Mouse (Mus musculus): ENCODE measurements around the gene Gm14137.

Gene Gm14137

DNA sequence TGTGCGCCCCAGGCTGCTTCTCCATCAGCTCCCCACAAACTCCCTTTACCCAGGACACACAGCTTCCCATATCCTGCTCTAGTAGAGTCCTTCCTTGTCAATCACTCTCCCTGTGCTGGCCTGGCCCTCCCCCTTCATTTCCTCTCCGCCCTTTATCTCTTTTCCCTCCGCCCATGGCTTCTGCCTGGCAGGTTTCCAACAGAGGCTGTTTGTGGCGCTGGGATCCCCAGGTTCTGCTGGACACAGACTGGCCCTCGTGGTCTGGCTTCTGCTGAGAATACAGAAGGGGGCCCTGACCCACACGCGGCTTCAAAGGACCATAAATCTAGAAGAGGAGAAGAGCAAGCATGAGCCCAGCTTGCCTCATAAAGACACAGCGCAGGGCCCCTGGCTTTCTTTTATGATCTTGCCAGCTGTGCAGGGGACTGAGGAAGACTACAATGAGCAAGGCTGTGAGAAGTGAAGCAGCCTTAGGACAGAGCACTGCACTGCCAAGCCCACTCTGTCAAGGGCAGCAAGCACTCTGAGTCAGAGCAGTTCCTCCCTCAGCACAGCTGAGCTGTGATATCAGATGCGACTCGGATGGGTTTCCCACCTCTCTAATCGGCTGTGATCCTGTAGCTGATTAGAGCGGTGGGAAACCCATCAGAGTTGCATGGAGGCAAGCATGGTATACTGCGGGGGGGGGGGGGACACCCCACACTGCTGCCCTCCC, 1.3 kb upstream of the Gm14137 start:
- no peak for DNase-seq (ENCODE audit: low spot score)

- DNase-seq (ENCODE audit: low spot score): no peak
Measured at GRCm38 (mm10) chr2:119174866-119175265, 557 bp downstream of the Gm14137 start.

- DNase-seq (ENCODE audit: low spot score): no peak
Measured at GRCm38 (mm10) chr2:119175614-119176013, 1.3 kb downstream of the Gm14137 start.

- no peak for DNase-seq (ENCODE audit: low spot score)
Measured at GRCm38 (mm10) chr2:119176761-119177160, 2.5 kb downstream of the Gm14137 start.

DNA sequence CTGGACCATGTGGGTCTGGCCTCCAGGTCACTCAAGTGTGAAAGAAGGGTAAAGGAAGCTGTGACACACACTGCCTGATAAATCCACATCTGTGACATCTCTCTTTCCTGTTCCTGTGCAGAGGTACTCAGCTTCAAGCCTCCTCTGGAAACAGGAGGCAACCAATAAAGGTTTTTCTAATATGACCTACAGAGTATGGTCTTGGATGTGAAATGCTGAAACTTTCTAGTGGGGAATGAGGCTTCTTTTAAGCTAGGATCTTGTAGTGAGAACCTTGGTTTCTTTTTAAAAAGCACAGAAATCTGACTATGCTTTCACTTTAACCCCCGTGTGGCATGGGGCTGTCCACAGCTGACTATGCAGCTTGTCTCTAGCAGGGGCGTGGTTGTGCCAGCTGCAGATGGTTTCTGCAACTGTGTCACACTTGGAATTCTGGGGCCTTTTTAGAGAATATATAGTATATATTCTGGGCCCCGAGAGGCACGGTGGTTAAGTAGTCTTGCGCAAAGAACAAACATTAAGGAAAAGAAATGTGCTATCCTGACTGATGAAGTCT, 3.2 kb downstream of the Gm14137 start:
- DNase-seq (ENCODE audit: low spot score): no peak

DNA sequence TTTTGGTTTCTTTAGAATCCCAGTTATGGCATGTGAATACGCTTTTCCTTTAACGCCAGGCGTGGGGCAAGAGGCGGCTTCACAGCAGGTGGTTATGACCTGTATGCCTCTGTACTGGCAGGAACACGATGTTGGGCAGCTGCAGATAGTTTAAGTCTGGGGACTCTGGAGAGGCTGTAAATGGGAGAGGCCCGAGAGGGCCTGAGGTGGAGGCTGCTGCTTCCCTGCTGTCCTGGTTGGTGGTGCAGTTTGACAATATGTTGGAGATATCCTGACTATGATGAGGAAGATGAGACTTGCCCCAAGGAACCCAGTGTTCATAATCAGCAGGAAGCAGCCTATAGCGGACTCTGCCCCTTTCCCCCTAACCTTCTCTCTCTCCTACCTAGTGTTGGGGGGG, 8.6 kb downstream of the Gm14137 start:
- DNase-seq (ENCODE audit: low spot score): no peak

GRCm38 (mm10) chr2:119189029-119189710, 14.9 kb downstream of the Gm14137 start:
- peak; percentile 87 for DNase-seq (ENCODE audit: low spot score)

DNA sequence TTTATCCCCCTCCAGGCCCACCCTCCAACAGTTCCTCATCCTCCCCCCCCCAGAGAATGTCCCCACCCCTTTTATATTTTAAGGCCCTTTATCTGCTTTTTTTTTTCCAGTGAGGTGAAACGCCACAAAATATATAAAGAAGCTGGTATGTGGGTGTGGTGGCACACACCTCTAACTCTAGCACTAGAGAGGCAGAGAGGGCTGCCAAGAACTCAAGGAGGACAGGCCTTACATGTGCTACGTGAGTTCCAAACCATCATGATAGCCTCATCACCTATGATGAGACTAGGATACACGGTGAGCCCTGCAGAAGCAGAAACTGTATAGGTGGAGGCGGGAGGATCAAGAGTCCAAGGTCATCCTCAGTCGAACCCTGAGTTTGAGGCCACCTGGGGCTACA, 16.7 kb downstream of the Gm14137 start:
- no peak for DNase-seq (ENCODE audit: low spot score)

GRCm38 (mm10) chr2:119194140-119194539, 19.8 kb downstream of the Gm14137 start:
- DNase-seq (ENCODE audit: low spot score): no peak

- no peak for DNase-seq (ENCODE audit: low spot score)
Measured at GRCm38 (mm10) chr2:119196316-119197108, 22.2 kb downstream of the Gm14137 start.

GRCm38 (mm10) chr2:119197493-119197892, 23.2 kb downstream of the Gm14137 start:
- no peak for DNase-seq (ENCODE audit: low spot score)

- DNase-seq (ENCODE audit: low spot score): no peak
Measured at GRCm38 (mm10) chr2:119198049-119198448, 23.7 kb downstream of the Gm14137 start.

DNA sequence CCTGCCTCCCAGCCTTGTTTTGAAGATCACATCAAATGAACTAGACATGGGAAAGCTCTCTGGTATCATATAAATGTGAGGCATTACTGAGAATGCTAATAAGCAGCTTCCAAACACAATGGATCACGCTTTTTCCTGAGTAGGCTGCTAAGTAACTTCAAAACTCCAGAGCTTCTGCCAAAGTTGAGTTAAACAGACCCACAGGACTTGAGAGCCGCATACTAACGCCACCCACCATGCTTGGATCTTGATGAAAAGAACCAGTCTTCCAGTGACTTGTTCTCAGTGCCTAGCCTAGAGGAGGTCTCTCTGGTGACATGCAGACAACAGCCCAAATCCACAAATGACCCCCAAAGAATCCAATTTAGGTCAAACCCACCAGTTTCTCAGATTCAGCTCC, 24.6 kb downstream of the Gm14137 start:
- DNase-seq (ENCODE audit: low spot score): no peak

DNA sequence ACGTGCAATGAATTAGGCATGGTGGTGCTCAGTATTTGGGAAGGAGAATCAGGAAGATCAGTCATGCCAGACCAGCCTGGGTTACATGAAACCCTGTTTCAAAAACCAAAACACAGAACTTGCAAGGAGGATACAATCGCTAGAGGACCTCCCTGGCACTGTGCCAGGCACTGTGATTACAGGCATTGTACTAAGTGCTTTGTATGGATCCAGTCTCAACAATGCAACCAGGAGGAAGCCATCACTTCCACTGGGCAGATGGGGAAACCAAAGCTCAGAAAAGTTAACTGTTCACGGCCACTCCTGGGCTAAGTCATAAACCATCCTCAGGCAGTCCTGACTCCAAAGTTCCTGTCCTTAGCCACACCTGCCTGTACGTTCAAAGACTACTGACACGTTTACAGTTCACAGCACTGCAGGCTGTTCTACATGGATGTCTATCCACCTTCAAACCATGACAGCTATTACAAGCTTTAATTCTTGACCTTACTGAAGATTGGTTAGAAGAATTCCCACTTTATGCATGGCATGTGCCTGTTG, 28.7 kb downstream of the Gm14137 start:
- DNase-seq (ENCODE audit: low spot score): no peak

DNA sequence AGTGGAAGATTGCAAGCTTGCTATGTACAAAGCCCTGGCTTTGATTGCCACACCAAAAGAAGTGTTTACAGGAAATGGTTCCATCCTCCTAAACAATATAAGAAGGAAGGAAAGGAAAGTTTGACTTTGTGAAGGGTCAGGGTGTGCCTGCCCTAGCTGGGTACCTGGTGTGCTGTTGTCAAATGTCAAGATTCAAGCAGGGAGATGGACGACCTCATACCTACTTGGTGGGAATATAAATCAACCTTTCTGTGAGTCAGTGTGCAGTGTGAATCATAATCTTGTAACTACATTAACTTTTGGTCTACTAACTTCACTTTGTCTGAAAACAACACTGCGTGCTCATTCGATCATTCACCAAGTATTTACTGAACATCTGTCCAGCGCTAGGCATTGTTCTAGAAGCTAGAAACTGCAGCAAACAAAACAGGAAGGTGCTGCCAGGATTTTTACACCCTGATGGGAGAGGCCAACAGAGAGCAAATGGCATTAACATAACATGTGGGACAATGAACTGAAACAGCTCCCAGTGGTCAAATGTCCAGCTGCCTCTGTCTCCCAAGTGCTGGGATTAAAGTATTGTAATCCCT, 29.7 kb downstream of the Gm14137 start:
- no peak for DNase-seq (ENCODE audit: low spot score)

DNA sequence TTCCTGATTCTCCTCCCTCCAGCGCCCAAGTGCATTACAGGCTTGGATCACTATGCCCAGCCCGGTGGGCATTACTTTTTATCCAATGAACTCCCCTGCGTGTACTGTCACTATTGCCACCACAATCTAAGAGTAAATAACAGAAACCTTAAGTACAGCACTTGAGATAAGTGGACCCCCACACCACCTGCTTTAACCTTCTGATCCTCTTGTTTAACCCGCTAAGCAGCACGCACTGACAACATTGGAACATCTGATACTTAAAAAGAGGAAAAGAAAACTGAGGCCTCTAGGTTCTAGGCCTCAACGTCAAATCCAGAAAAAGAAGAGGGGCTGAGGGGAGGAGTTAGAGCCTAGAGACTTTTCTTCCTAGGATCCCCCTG, 33.6 kb downstream of the Gm14137 start:
- no peak for DNase-seq (ENCODE audit: low spot score)

- peak; percentile 75 for DNase-seq (ENCODE audit: low spot score)
Measured at GRCm38 (mm10) chr2:119208344-119209175, 34.3 kb downstream of the Gm14137 start, which contains the start of the genes Zfyve19 and Dnajc17. Zfyve19 (plus strand) TSS chr2:119208617. Dnajc17 (minus strand) TSS chr2:119208795.

DNA sequence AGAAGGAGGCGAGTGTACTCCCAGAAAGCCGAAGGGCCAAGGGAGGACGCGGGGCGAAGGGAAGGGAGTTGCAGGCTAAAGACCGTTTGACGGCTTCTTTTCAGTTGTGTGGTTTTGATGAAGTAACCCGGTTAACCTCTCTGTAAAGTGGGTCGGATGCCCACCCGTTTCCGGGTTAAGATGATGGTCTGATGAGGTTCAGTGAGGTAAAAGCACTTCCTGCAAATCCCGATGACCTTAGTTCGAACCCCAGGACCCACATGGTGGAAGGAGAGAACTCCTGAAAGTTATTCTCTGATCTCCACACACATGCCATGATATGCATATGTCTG, 34.8 kb downstream of the Gm14137 start:
- no peak for DNase-seq (ENCODE audit: low spot score)
